Mouse (Mus musculus): ENCODE data around the gene Fam149b.

GRCm38 (mm10) chr14:20400071-20400470 is 52.1 kb downstream of the Fam149b start:
- TF ChIP-seq POLR2A (IDR thresholded peaks at IDR 0.05; ENCODE audit: control insufficient read depth in 1 of 2, insufficient read depth in 1 of 2, low read depth in 1 of 2, low read length in 2 of 2, poor library complexity in 1 of 2) (no peak), RCOR1 (IDR thresholded peaks at IDR 0.05; ENCODE audit: low read depth, low read length) (no peak), CHD2 (IDR thresholded peaks at IDR 0.05; ENCODE audit: low read length) (no peak), EP300 (IDR thresholded peaks at IDR 0.05; ENCODE audit: low read depth in 1 of 2, low read length in 2 of 2) (no peak), CTCF (IDR thresholded peaks at IDR 0.05 in 2 of 3, conservative IDR thresholded peaks at IDR 0.05 in 1 of 3; ENCODE audit: control insufficient read depth in 1 of 3, insufficient read depth in 1 of 3, low read depth in 2 of 3, low read length in 3 of 3, poor library complexity in 1 of 3, severe bottlenecking in 1 of 3) (peak; percentile 79 to 87 (median 80)), MAX (IDR thresholded peaks at IDR 0.05; ENCODE audit: low read length) (no peak), USF2 (IDR thresholded peaks at IDR 0.05; ENCODE audit: borderline replicate concordance in 1 of 2, insufficient read depth in 1 of 2, low read depth in 1 of 2, low read length in 2 of 2) (no peak), BHLHE40 (IDR thresholded peaks at IDR 0.05; ENCODE audit: borderline replicate concordance, low read depth, low read length) (no peak), GATA1 (IDR thresholded peaks at IDR 0.05; ENCODE audit: low read depth, low read length) (no peak), USF1 (IDR thresholded peaks at IDR 0.05; ENCODE audit: low read depth, low read length) (no peak), RAD21 (IDR thresholded peaks at IDR 0.05; ENCODE audit: low read depth, low read length) (peak; percentile 73), ZMIZ1 (IDR thresholded peaks at IDR 0.05; ENCODE audit: low read depth, low read length) (no peak), SIN3A (IDR thresholded peaks at IDR 0.05; ENCODE audit: low read length) (no peak), MYB (IDR thresholded peaks at IDR 0.05; ENCODE audit: low read depth, low read length) (no peak)
